Mouse (Mus musculus): ENCODE data around the gene Agbl4.

DNA sequence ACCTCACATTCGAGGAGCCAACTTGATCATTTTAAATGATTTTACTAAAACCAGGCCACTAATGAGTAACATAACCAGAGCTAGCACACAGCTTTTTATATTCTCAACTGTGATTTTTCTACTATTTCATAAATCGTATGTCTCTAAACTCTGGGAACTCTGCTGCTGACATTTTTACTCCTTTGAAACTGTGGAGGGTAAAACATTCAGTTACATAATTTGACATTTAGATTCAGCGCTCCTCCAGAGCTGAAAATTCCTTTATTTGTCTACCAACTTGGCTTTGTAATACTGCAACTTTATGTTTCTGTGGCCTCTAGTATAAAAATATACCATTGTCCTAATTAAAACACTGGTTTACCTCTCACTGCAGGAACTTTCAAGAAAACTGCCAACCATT is 523.6 kb downstream of the Agbl4 start:
- no peak for TF ChIP-seq CTCF (IDR thresholded peaks at IDR 0.05; ENCODE audit: extremely low read depth, insufficient read depth, low read length)
- no peak for TF ChIP-seq POLR2A (IDR thresholded peaks at IDR 0.05; ENCODE audit: extremely low read depth, insufficient read depth, low read length)

Data from cortical plate, adult 2 months (tissue).